8 mouse cellular contexts compared by ENCODE assay signal in the genomic region with DNA sequence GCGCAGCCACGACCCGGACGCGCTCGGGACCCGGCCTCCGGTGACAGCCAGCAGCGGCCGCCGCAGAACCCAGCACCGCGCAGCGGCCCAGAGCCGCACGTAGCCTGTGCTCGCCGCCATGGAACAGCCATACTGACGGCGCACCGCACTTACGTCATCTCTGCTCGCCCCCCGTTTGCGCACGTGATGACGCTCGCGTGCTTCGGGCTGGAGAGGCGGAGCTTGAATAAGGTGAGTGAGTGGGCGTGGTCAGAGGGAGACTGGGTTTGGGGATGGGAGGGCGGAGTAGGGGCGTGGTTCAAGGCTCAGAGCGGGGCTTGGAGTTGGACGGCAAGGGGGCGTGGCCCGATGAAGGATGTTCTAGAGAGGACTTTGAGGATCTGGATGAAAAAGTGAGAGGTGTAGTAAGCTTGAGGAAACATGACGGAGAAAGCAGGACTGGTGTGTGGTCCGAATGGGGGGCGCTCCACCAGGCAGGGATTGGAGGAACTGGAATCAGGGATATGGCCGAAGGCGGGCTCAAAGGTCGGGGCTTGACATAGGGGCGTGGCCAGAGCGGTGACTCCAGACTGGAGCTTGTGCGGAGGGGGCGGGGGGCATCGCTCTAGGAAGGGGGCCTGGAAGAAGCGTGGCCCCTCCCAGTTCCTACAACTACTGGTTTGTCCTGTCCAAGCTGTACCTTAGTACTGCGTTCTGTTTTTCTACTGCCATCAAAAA. TPM values are rescaled to one million over a fixed set of nuclear protein-coding genes. Genes with fewer than 3 reads are reported as not detected.
DNase-seq lines count a peak whose midpoint lies in the region; ATAC-seq lines count a peak whose summit lies in the region.

A gene (minus strand): TSS at position 134 of the 717 bp plus-strand sequence.

- WGBS in hindbrain, embryonic 11.5 days: under 1% methylated on average over 51 of the region's 51 CpGs

- peak within 1 kb of the TSS; percentile 82 for H3K9ac ChIP-seq in hindbrain, embryonic 11.5 days (ENCODE audit: low read depth, low read length)

- H3K27ac ChIP-seq in hindbrain, embryonic 11.5 days (ENCODE audit: low read depth, low read length): 0 out of 2 replicates have a peak within 1 kb of the TSS, but pooled peaks have one; percentile 36

- DNase-seq in MN1 (ENCODE audit: low spot score): peak; percentile 100
- DNase-seq in cerebellum, adult 9-10 months: peak; percentile 98
- peak; percentile 94 to 98 for DNase-seq in frontal cortex, adult 2 months (ENCODE audit: extremely low spot score in 1 of 2, low spot score in 1 of 2)
- peak; percentile 100 for DNase-seq in hindbrain, embryonic 11.5 days (ENCODE audit: low spot score)
- DNase-seq in layer of hippocampus, postnatal 10 days (ENCODE audit: low spot score in 2 of 2): peak; percentile 95
- DNase-seq in lung, postnatal 10 days: peak; percentile 98
- DNase-seq in ovary, postnatal 36 days (ENCODE audit: low spot score): peak; percentile 96
- DNase-seq in thymus, postnatal 25 days: peak; percentile 96

- H3K4me2 ChIP-seq in hindbrain, embryonic 11.5 days (replicated peaks; ENCODE audit: low read depth, low read length): peak within 1 kb of the TSS; percentile 94

- H3K27me3 ChIP-seq in hindbrain, embryonic 11.5 days (ENCODE audit: control insufficient read depth, insufficient read depth, low read length): no peaks in the 10 kb centered on the region

- no peaks in the 10 kb centered on the region for H3K9me3 ChIP-seq in hindbrain, embryonic 11.5 days (ENCODE audit: control insufficient read depth, low read length)

- H3K36me3 ChIP-seq in hindbrain, embryonic 11.5 days (ENCODE audit: control insufficient read depth, insufficient read depth, low read length): no peaks in the 10 kb centered on the region

- peaks cover 2% of the 10 kb centered on the region; the same call in 1 of the 2 replicates for H3K4me1 ChIP-seq in hindbrain, embryonic 11.5 days (replicated peaks; ENCODE audit: control insufficient read depth, insufficient read depth, low read length)

- peak; percentile 91 for ATAC-seq in hindbrain, embryonic 11.5 days (ENCODE audit: low FRiP score)

- peak within 1 kb of the TSS; percentile 96 for H3K4me3 ChIP-seq in hindbrain, embryonic 11.5 days (ENCODE audit: low read depth, low read length)

RNA-seq across cellular contexts. Expression of the gene that starts here (rescaled TPM):
- 72.2 and 86.2 TPM in 2 replicates for polyA plus RNA-seq in frontal cortex, adult 2 months (2012; rRNA removed)
- polyA plus RNA-seq in hindbrain, embryonic 11.5 days (2014; fragmentation: Nextera tagmentation; extraction: Ambion mirVana): 43.7 and 45.4 TPM in 2 replicates
- 10 to 100 TPM; 63.8 to 71.7 TPM for total RNA-seq in layer of hippocampus, postnatal 10 days (2021)

Comparison
In these comparisons a context has a peak if more than half of its experiments do, and no peak if none do; other contexts are left out.
1. Peak in every context shown above with its lines: DNase-seq, ATAC-seq, H3K4me3 ChIP-seq and H3K27ac ChIP-seq.